Mouse (Mus musculus) ES-E14 (cell line): ENCODE measurements around the gene Tead1.

ENCODE experiments used
- CHD2 ChIP-seq: IDR thresholded peaks from 2 replicates; pipeline ENCODE4 v1.6.1; 2014; ENCODE audit warnings: mild to moderate bottlenecking, low read depth, low read length, inconsistent platforms
- HCFC1 ChIP-seq: IDR thresholded peaks from 2 replicates; pipeline ENCODE4 v1.6.1; 2012; ENCODE audit warnings: low read length, inconsistent platforms, borderline replicate concordance; ENCODE audit not compliant: insufficient read depth
- MAFK ChIP-seq: IDR thresholded peaks from 2 replicates; pipeline ENCODE4 v1.6.1; 2014; ENCODE audit warnings: mild to moderate bottlenecking, low read depth, low read length, inconsistent platforms; ENCODE audit not compliant: insufficient read depth
- ZC3H11A ChIP-seq: IDR thresholded peaks from 2 replicates; pipeline ENCODE4 v1.6.1; 2012; ENCODE audit warnings: low read depth, mild to moderate bottlenecking, inconsistent platforms, low read length, borderline replicate concordance
- ZNF384 ChIP-seq: IDR thresholded peaks from 2 replicates; pipeline ENCODE4 v1.6.1; 2012; ENCODE audit warnings: low read depth, low read length, inconsistent platforms

GRCm38 (mm10) chr7:112720143-112720988 is 41.2 kb downstream of the Tead1 start:
- no peak for TF ChIP-seq MAFK
- no peak for TF ChIP-seq ZC3H11A
- no peak for TF ChIP-seq HCFC1
- no peak for TF ChIP-seq CHD2
- no peak for TF ChIP-seq ZNF384
